Mouse (Mus musculus) spleen, postnatal 36 days (tissue): ENCODE measurements around the gene Lrrc8b.

ENCODE experiments used
- DNase-seq, 2 experiments: peaks; one replicate each; pipeline ENCODE4 v3.0.0; 2022; ENCODE audit warnings: low spot score in 2 of 2, mixed read lengths in 1 of 2

The Lrrc8b gene

DNA sequence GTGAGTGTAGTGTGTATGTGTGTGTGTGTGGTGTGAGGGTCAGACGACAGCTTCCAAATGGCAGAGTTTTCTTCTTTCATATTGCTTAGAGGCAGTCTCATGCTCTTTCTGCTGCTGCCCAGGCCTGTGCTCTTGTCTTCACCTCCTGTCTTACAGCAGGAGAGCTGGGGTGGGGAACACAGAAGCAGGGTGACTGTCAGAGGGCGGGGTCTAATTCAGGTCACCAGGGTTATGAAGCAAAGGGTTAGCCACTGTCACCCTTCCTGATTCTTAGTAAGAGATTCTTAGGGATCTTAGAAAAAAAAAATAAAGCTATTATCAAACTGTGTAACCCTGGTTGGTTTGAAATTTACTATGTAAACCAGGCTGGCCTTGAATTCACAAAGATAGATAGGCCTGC is 10.0 kb downstream of the Lrrc8b start:
- no peak for DNase-seq

DNA sequence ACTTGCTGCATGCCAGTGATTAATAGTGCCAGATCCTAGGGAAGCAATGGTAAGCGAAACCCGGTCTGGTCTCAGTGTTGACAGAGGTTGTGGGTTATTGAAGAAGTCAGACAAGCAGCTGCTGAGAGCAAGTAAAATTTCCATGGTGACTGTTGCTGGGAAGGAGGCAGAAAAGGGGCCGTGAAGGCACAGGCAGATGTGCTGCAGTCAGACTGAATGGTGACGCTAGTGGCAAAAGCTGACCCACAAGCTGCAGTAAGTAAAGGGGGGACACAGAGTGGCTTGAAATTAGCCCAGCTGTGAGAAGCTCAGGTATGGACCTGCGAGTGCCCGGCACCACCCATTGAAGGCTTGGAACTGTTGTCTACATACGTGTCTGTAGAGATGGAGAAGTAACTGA is 11.8 kb downstream of the Lrrc8b start:
- no peak for DNase-seq

DNA sequence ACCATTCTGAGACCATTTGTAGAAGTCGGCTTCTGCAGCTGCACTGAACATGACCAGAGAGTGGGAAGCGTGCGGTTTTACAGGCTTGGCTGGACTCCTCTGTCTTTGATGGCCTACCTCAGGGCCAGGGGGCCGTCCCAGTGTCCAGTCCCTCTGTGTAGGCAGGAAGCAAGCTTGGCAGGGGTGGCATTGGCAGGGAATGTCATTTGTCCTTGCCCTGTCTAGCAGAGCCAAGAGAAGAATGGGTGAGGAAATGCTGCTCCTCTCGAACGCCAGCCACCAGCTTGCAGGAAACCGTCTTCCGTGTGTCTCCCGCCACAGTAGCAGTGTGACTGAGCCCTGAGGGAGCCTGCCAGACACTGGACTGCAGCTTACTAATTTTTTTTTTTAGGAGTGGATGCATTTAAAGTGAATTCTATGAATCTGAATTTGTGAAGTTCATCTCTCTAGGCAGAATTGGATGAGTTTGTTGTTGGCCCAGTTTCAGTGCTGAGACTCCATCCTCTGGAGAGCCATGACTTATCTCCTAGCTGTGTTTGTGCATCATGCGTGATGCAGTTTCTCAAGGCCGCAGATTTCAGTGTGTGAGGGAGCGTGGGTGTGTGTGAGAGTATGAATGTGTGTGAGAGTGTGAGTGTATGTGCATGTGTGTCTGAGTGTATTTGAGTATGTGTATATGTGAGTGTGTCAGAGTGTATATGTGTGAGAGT is 12.8 kb downstream of the Lrrc8b start:
- DNase-seq: peak in 1 of 2 experiments; percentile 15

DNA sequence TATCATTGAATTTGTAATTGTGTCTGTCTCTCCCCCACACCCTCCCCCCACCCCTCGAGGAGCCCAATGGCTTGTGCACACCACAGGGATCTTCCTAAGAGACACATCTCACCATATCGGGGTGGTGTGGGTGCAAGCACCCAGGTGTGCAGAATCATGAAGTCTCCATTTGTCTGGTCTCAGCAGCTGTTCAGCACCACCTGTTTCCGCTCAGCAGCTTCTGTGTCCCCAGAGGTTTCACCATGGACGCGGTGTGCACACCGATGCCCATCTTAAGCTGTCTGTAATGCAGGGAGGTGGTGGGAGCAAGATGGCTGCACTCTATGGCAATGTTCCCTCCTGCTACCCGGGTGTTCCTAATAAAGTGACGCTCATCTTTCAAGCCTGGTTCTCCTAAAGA is 14.6 kb downstream of the Lrrc8b start:
- peak; percentile 50 to 60 for DNase-seq

DNA sequence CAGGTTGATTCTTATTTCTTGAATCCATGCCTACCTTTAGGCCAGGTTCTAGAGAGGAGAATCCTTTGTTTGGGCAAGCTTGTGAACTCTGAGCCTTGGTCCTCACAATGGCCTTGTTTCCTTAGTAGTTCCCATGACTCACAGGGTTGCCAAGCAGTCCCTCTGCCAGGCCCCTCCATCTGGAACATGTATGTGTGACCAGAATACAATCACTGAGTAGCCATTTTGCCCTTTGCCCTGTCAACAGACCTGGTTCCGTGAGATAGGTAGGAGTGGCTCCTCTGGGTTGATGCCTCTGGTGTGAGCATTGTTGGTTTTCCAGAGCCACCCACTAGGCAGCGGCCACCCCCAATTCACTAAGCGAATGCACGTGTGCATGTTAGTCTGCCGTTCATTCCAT is 24.0 kb downstream of the Lrrc8b start:
- no peak for DNase-seq

DNA sequence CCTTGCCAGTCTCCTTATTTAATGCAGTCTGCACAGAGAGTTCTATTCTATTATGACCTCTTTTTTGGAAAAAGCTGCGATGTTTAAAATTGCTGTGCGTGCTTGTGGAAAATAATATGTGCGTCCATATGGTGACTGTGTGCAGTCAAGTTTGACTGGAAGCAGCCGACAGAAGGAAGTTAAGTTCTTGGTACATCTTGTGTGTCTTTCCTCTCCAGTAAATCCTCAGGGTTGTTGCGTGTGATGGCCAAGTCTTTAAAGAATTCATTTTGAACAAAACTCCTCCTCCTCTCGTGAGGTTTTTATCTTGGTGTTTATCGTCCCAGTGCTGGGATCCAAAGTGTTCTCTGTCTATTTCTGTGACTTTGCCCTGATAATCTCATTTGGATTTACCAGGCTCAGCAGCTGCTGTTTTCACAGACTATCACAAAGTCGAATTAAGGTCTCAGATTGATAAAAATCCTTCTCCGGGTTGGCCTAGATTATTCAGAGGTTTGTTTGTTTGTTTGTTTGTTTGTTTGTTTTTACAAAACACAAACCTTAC is 25.5 kb downstream of the Lrrc8b start:
- DNase-seq: no peak

DNA sequence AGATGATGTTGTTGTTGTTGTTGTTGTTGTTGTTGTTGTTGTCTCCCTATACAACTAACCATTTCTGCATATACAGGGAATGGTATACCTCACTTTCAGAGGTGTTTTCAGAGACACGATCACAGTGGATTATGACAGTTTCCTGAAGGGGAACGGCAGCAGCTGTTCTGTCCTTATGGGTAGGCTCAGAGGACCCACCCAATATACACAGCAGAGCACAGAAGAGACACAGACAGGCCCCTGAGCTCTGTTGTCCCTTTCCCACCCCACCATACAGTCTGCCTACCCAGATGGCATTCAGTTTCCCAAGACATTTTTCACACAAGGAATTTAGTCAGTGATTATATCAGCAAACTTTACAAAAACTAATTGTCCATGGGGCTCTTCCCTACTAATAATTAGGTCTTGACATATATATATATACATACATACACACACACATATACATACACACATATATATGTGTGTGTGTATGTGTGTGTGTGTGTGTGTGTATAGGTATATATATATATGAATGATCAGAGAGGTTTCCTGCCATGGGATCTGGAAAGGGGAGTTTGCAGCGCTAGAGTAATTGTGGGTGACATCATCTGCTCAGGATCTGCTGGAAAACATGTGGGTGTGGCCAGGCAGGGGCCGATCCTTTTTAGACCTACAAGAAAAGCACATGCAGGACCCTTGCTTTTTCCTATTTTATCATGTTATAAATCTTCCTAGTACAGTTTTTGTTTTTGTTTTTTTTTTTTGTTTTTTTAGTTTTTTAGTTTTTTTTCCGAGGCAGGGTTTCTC is 26.8 kb downstream of the Lrrc8b start:
- no peak for DNase-seq

DNA sequence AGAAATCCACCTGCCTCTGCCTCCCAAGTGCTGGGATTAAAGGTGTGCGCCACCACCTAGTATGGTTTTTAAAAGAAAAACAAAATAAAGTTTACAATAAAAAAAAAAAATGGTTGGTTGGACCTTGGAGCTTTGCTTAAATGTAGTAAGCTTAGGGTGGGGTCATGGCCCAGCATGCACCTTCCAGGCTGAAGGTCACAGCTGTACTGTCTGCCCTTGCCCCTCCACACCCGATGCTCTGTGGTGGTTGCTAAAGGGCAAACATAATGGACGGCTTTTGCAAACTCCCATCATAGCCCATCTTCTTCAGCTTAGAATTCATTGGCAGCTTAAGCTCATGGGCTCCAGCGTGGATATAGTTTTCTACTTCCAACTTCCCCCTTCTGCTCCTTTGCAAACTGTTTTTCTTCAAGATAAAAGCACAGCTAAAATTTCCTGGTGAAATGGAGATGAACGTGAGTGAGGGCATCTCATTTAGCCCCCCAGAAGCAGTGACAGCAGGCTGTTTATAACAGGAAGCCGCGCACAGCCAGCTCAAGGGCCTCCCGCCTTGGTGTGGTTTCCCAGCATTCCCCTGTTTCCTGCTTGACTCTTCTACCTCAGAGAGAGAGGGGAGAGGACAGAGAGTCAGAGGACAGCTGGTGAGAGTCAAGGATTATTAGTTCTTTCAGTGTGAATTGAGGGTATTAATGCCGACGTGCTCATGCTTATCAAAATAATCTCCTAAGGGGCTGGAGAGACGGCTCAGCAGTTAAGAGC is 27.7 kb downstream of the Lrrc8b start:
- peak; percentile 65 to 69 for DNase-seq

DNA sequence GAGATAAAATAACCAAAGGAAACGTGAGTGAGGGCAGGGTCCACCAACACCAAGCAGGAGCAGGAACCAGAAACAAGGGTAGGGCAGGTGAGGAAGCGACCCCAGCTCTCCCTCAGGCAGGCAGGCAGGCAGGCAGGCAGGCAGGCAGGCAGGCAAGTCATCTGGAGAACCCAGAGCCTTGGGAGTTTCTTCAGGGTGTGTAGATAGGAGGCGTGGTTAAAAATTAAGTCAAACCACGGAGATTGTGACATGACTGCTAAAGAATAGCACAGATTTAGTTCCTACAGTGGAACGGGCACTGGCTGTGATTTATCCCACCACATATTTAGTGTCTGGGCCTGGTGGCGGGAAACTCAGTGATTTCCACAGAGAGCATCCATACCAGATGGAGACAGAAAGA is 30.1 kb downstream of the Lrrc8b start:
- DNase-seq: no peak

DNA sequence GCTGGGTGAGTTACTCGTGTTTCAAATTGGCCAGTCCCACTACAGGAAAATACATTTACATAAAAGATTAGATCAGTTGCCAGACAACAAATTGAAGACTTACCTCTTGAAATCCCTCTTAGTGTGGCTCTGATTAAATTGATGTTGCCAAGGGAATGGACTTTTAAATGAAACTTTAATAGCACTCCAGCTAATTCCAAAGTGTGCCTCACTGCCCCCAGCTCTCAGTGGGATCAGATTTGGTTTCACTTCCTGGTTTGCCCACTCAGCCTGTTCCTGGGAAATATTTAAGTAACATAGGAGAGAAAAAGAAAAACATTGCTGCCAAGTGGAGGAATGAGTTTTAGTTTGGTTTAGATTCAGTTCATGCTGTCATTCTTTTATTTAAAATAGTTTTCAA is 38.5 kb downstream of the Lrrc8b start:
- DNase-seq: no peak

DNA sequence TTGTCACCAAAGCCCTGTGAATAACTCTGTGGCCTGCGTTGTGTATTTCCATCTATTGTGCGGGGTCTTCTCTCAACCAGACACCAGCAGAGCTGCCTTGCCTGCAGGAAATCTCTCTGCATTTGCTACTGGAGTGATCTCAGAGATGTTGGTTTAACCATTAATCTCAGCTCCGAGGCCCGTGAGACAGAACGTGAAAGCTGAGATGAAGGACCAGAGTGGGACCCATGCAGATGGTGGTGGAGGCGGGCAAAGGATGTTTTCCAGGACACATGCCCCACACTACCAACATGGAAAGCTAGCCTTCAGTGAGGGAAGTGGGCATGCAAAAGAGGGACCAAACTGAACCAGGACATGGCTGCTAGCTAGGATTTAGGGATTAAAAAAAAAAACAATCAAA is 43.5 kb downstream of the Lrrc8b start:
- DNase-seq: no peak

DNA sequence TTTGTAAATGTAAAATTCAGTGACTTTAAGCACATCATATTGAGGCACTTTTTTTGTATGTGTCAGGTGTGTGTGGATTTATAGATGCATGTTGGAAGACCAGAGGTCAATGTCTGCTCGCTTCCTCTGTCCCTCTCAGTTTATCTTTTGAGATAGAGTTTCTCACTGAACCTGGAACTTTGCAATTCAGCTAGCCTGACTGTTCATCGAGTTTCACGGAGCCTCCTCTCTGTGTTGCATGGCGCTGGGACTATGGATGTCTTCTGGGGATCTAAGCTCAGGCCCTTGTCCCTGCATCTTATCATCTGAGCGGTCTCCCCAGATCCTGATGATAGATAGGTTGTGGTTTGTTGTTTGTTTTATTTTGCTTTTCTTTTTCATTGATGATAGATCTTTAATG is 45.0 kb downstream of the Lrrc8b start:
- DNase-seq: no peak

DNA sequence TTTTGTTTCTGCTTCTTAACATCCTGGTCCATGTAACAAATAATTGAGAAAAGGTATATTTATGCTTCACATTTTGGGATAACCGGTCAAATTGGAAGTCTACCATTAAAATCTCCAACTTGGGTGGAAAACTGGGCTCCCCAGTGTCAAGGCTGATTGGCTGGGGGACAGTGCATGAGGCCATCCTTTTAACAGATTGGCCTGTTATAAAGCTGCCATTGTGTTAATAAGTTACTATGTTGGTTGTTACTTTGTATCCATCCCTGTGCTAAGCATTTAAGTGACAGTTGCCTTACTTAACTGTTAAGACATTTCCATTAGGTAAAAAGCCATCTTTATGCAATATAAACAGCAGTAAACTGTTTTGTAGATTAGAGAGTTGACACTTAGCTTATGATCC is 45.5 kb downstream of the Lrrc8b start:
- no peak for DNase-seq

DNA sequence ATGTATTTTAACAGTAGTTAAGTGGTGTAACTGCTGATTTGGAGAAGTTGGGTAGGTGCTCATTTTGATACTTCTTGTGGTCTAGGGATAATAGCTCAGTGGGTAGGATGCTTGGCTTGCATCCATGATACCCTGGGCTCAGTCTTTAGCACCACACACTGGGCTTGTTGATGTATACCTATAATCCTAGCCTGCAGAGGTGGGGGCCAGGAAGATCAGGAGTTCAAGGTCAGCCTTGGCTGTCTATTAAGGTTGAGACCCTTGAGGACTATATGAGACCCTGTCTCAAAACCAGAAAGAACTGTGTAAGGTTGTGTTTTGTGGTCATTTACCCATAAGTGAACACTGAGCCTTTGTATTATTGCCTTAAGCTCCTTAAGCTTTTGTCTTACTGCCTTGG is 49.1 kb downstream of the Lrrc8b start:
- DNase-seq: no peak

DNA sequence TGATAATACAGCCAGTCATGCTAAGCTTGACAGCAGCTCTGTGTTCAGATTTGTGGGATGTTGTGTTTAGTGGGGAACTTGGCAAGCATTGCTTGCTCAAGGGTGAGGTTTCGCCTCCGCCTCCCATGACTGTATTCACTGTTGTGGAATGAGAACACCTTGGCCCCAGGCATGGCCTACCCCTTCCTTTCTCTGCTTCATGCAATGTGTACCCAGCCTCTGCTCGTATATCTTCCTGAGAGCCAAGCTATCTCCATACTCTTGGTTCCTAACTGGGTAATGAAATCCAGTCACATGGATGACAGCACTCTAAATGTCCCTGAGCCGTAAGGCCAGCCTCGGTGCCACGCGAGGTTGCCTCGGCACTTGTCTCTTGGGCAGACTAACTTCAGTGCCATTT is 50.0 kb downstream of the Lrrc8b start:
- DNase-seq: no peak

DNA sequence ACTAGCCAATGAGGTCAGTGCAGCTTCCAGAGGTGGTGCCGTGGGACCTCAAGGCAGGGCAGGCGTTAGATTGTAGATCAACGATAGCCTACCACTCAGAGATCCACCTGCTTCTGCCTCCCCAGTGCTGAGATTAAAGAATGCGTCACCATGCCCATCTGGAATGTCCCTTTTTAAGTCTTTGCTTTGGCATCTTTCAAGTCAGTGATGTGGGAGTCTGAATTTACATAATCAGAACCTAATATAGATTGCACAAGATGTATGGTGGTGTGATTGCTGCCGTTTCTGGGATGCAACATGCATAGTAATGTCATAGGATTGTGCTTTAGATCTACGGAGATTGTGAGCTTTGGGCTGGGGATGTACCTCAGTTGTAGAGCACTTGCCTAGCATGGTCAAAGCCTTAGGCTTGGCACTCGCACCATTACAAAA is 50.9 kb downstream of the Lrrc8b start:
- no peak for DNase-seq

DNA sequence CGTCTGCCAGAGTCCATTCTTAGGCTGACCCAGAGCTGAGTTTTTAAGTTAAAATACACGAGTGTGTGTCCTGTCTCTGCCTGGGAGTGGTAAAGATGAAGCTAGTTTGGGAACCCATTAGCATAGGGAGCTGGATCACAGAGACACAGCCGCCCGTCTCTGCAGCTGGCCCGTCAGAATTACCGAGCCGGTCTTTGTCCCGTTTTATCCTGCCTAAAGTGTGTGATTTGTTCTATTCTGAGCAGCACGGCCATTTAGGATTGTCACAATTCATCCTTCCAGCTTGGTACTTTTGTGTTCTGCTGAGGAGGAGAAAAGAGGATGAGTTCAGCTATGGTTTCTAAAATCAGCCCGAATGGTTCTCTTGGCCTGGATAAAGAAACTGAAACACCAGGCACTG is 51.7 kb downstream of the Lrrc8b start:
- no peak for DNase-seq

DNA sequence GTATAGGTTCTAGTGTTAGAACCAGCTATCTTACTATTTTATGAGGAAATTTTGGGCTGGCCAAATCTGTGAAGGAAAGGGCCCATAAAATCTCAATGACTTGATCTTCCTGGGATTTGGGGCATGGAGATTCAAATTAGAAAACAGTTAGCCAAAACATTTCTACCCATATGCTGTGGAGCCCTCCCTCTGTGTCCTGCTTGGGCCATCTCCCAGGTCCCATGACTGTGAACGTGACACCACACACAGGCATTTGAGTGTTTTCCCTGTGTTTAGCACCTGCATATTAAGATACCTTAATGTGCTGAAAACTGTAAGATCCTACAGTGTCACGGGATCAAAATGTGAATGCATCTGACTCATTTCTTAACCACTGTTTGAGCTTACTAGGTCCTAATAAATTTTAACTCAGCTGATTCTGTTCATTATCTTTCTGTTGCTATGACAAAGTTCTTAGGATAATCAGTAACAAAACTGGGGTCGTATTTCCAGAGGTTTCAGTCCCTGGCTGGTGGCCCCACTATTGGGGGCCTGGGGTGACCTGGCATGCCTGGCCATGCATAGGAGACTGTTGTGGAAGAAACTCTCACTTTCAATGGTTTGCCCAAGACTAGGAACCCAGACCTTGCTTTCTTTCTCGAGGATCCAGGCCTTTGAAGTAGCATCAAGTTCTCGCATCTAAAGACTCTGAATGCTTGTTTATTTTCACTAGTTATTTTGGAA is 57.6 kb downstream of the Lrrc8b start:
- no peak for DNase-seq

DNA sequence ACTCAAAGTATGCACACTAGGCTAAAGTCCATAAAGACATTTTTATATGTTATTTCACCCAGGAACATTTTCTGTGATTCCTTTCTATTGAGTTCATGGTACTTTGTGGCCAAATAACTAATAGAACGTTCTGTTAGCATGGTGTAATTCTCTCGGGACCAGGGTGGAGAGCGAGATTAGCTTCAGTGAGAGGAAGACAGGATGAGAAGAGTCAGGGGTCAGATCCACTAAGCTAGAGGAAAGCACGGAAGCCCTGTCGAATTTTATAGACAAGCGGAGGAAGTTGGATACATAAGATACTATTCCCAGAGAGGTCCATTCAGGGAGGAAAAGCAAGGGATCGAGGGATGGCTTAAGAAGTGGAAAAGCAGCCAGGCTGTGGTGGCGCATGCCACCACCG is 62.0 kb downstream of the Lrrc8b start:
- no peak for DNase-seq

DNA sequence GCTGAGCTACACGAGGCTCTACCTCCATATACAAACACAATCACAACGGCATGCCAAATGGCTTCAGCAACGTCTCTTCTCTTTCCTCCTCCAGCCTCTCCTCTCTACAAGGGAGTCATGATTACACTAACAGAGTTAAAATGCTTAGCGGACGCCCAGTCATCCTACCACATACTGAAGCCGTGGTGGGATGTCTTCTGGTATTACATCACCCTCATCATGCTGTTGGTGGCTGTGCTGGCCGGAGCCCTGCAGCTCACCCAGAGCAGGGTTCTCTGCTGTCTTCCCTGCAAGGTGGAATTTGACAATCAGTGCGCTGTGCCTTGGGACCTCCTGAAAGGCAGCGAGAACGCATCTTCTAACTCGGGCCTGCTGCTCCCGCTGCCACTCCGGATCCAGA is 64.1 kb downstream of the Lrrc8b start:
- no peak for DNase-seq

DNA sequence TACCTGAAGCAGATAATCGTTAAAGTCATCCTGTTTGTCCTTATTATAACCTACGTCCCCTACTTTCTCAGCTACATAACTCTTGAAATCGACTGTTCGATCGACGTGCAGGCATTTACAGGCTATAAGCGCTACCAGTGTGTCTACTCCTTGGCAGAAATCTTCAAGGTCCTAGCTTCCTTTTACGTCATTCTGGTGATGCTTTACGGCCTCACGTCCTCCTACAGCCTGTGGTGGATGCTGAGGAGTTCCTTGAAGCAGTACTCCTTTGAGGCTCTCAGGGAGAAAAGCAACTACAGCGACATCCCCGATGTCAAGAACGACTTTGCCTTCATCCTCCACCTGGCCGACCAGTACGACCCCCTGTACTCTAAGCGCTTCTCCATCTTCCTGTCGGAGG is 65.0 kb downstream of the Lrrc8b start:
- no peak for DNase-seq

DNA sequence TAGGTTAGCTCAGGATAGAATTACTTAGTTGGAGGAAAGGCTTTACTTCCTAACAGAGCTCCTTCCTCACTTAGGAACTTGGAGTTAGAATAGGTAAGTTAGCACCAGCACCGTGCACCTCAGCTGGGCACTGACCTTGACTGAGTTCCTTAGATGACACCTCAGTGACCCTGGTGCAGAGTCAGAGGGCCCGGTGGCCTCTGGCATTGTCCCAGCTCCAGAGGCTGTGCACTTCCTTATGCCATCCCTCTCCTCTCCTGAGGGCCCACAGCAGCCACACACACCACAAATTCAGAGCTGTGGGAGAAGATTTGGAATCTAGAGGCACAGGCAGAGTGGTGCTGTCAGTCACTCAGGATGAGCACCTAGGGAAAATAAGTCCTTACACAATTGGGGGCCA is 68.1 kb downstream of the Lrrc8b start:
- no peak for DNase-seq
